Mouse (Mus musculus): ENCODE results near the gene Rps6kb2.

The Rps6kb2 gene

GRCm38 (mm10) chr19:4115816-4116215, 47.3 kb downstream of the Rps6kb2 start:
- DNase-seq = no peak

- no peak for DNase-seq
These were observed 48.0 kb downstream of the Rps6kb2 start for GRCm38 (mm10) chr19:4115144-4115543.

GRCm38 (mm10) chr19:4114551-4114950, 48.6 kb downstream of the Rps6kb2 start:
- no peak for DNase-seq

- DNase-seq = no peak
These were observed 49.3 kb downstream of the Rps6kb2 start for GRCm38 (mm10) chr19:4113806-4114230.

GRCm38 (mm10) chr19:4113186-4113805, 49.9 kb downstream of the Rps6kb2 start:
- peak; percentile 89 for DNase-seq

- no peak for DNase-seq
These were observed 50.8 kb downstream of the Rps6kb2 start for GRCm38 (mm10) chr19:4112063-4112960.

- no peak for DNase-seq
These were observed 54.6 kb downstream of the Rps6kb2 start for GRCm38 (mm10) chr19:4108535-4108934.

- no peak for DNase-seq
These were observed 56.5 kb downstream of the Rps6kb2 start for GRCm38 (mm10) chr19:4106654-4107053.

GRCm38 (mm10) chr19:4104675-4105194, 58.4 kb downstream of the Rps6kb2 start:
- DNase-seq = no peak
